Mouse (Mus musculus) heart, postnatal 25 days (tissue): ENCODE results near the gene E130218I03Rik. TPM values are rescaled to one million over a fixed set of nuclear protein-coding genes. Genes with fewer than 3 reads are reported as not detected.
A peak's percentile ranks its signal among the peaks of the same experiment; 100 is the strongest.

Experiments used
- DNase-seq: peaks from one replicate; pipeline ENCODE4 v3.0.0; 2022; ENCODE audit warnings: low spot score
- intact Hi-C: fragments of 180-260 bp; cut with DNase I; formaldehyde crosslinking; loops from one replicate; pipeline ENCODE4 v1.15.1; 2025
- total RNA-seq, 2 experiments: library from RNA; stranded (reverse); gene quantifications; 2 replicates each; pipeline ENCODE4 v1.2.3; 2021

Gene E130218I03Rik
- total RNA-seq, 2 experiments from 2014 or later = not detected

GRCm38 (mm10) chr4:134273417-134274345, 30.2 kb downstream of the E130218I03Rik start:
- intact Hi-C loops = no loop called here
- DNase-seq = no peak

- DNase-seq = no peak
- intact Hi-C loops = no loop called here
Observed at GRCm38 (mm10) chr4:134284942-134285341, 41.5 kb downstream of the E130218I03Rik start.

GRCm38 (mm10) chr4:134286226-134287167, 43.0 kb downstream of the E130218I03Rik start:
- DNase-seq = no peak
- intact Hi-C loops = loop anchor here (2.0 kb wide), 2 partner anchors 36 to 100 kb away; partner anchors contain the start of gene Cep85

- peak; percentile 91 for DNase-seq
- intact Hi-C loops = loop anchor here (2.0 kb wide), 2 partner anchors 36 to 100 kb away; partner anchors contain the start of gene Cep85
Observed at GRCm38 (mm10) chr4:134287168-134287564, 43.7 kb downstream of the E130218I03Rik start.

GRCm38 (mm10) chr4:134287575-134288025, 44.1 kb downstream of the E130218I03Rik start, which contains the start of gene Pdik1l:
Gene Pdik1l (minus strand): TSS chr4:134287895.
- intact Hi-C loops = loop anchor here (2.0 kb wide), 2 partner anchors 37 to 101 kb away; partner anchors contain the start of gene Cep85
- peak; percentile 46 for DNase-seq

GRCm38 (mm10) chr4:134288397-134289256, 45.2 kb downstream of the E130218I03Rik start:
- intact Hi-C loops = no loop called here
- no peak for DNase-seq

GRCm38 (mm10) chr4:134292067-134292466, 48.6 kb downstream of the E130218I03Rik start:
- intact Hi-C loops = loop anchor here (2.0 to 5.0 kb wide), 3 partner anchors 25 to 255 kb away; no protein-coding TSS in a partner anchor
- no peak for DNase-seq

- intact Hi-C loops = loop anchor here (2.0 to 5.0 kb wide), 3 partner anchors 24 to 256 kb away; no protein-coding TSS in a partner anchor
Observed at GRCm38 (mm10) chr4:134293061-134293691, 49.7 kb downstream of the E130218I03Rik start.

GRCm38 (mm10) chr4:134293692-134294163, 50.3 kb downstream of the E130218I03Rik start:
- peak; percentile 26 for DNase-seq

More at GRCm38 (mm10) chr4:134293061-134293691, 49.7 kb downstream of the E130218I03Rik start:
- DNase-seq = no peak

More at GRCm38 (mm10) chr4:134293692-134294163, 50.3 kb downstream of the E130218I03Rik start:
- intact Hi-C loops = loop anchor here (2.0 to 5.0 kb wide), 3 partner anchors 23 to 256 kb away; no protein-coding TSS in a partner anchor

Other genes with a start within 250 kb of the E130218I03Rik start
- gene Dhdds, start 242.7 kb upstream of the E130218I03Rik start, total RNA-seq = 10 to 100 TPM; 26.4 to 30.1 TPM
- gene Lin28a, start 224.8 kb upstream of the E130218I03Rik start, total RNA-seq = not detected
- gene Zfp683, start 189.8 kb upstream of the E130218I03Rik start, total RNA-seq = not detected
- gene Crybg2, start 182.8 kb upstream of the E130218I03Rik start, total RNA-seq = not detected
- 1 to 10 TPM; 3.6 to 4.5 TPM for gene Cd52, start 148.6 kb upstream of the E130218I03Rik start, total RNA-seq
- 1 to 10 TPM; 1.1 to 1.5 TPM for gene Ubxn11, start 141.1 kb upstream of the E130218I03Rik start, total RNA-seq
- 10 to 100 TPM; 38.8 to 41.8 TPM for gene Sh3bgrl3, start 114.9 kb upstream of the E130218I03Rik start, total RNA-seq
- 10 to 100 TPM; 45.4 to 46.9 TPM for gene Cep85, start 56.5 kb upstream of the E130218I03Rik start, total RNA-seq
- not detected for gene Gm7534, start 40.7 kb upstream of the E130218I03Rik start, total RNA-seq
- gene Catsper4, start 16.3 kb upstream of the E130218I03Rik start, total RNA-seq = not detected
- 1 to 10 TPM; 2.9 to 3.0 TPM for gene Cnksr1, start 5.3 kb upstream of the E130218I03Rik start, total RNA-seq
- 1 to 10 TPM; 3.1 to 3.2 TPM for gene Zfp593, start 1.9 kb downstream of the E130218I03Rik start, total RNA-seq
- gene Gm30191, start 3.3 kb downstream of the E130218I03Rik start, total RNA-seq = not detected
- gene Grrp1, start 10.4 kb downstream of the E130218I03Rik start, total RNA-seq = 1 to 10 TPM; 6.0 to 7.6 TPM
- 1 to 10 TPM; 5.8 to 8.4 TPM for gene Pdik1l, start 44.2 kb downstream of the E130218I03Rik start, total RNA-seq
- 100 to 1,000 TPM; 215 to 229 TPM for gene Trim63, start 71.5 kb downstream of the E130218I03Rik start, total RNA-seq
- under 1 TPM; 0.31 to 0.36 TPM for gene Slc30a2, start 99.5 kb downstream of the E130218I03Rik start, total RNA-seq
- gene Extl1, start 140.2 kb downstream of the E130218I03Rik start, total RNA-seq = 10 to 100 TPM; 18.0 to 19.4 TPM
- gene Pafah2, start 152.7 kb downstream of the E130218I03Rik start, total RNA-seq = 1 to 10 TPM; 7.6 to 9.2 TPM
- 10 to 100 TPM; 24.5 to 26.4 TPM for gene Stmn1, start 224.7 kb downstream of the E130218I03Rik start, total RNA-seq